In the genomic region with DNA sequence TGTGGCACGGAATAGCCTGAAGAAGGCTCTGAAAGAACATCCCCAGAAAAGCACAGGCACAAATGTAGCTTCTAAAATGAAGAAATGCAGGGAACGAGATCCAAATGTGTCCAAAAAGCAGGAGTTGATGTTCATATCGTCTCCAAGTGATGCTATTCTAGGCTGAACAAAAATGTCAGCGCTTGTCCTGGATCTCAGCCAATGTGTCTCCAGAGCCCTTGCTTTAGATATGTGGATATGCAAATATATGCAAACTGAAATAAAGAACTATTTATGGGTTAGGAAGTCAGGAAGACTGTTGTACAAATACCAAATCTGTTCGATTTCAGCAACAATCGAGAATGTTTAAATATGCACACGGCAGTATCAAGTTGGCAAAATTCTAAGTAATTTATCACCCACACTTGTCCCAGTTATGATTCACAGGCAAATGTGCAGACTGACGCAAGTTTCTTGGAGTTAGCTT, we compare ENCODE assay signal across 12 mouse cellular contexts.
DNase-seq lines count a peak whose midpoint lies in the region; ATAC-seq and TF ChIP-seq lines count a peak whose summit lies in the region.
"Had no signal": no experiment of that assay in that cellular context is flagged by ENCODE, and none has a peak within 500 bp of the region (broad histone marks: within the 10 kb centered on the region; RNA-seq: fewer than 3 reads in every experiment).

No protein-coding gene starts in this region.

- H3K27ac ChIP-seq in midbrain, postnatal 0 days (ENCODE audit: low read depth, low read length): no peak overlapping the region
- no peak overlapping the region for H3K27ac ChIP-seq in midbrain, embryonic 15.5 days
- H3K27ac ChIP-seq in left cerebral cortex, adult 2 months: peak overlapping the region; percentile 65
- H3K27ac ChIP-seq in thymus, adult 2 months (ENCODE audit: control insufficient read depth, insufficient read depth, low read length): no peak overlapping the region
- H3K27ac ChIP-seq: embryonic facial prominence, embryonic 13.5 days had no signal

- TF ChIP-seq CTCF in midbrain, postnatal 0 days (IDR thresholded peaks at IDR 0.05): no peak
- no peak for TF ChIP-seq CTCF in left cerebral cortex, adult 2 months (IDR thresholded peaks at IDR 0.05)
- TF ChIP-seq CTCF in thymus, adult 2 months (IDR thresholded peaks at IDR 0.05; ENCODE audit: borderline replicate concordance, control insufficient read depth, extremely low read depth, insufficient read depth, low read length, poor library complexity): no peak

- WGBS in midbrain, postnatal 0 days: 53% methylated on average over 8 of the region's 8 CpGs
- WGBS in midbrain, embryonic 15.5 days: 63% methylated on average over 8 of the region's 8 CpGs
- WGBS in thymus, adult 2 months: 91% methylated on average over 8 of the region's 8 CpGs

- no peaks in the 10 kb centered on the region for H3K9me3 ChIP-seq in midbrain, postnatal 0 days (ENCODE audit: low read length)
- no peaks in the 10 kb centered on the region for H3K9me3 ChIP-seq in midbrain, embryonic 15.5 days
- H3K9me3 ChIP-seq: embryonic facial prominence, embryonic 13.5 days had no signal

- H3K4me1 ChIP-seq in midbrain, postnatal 0 days (ENCODE audit: insufficient read depth, low read length): peaks cover 6% of the 10 kb centered on the region; the same call in 1 of the 2 replicates
- 0 out of 2 replicates have a peak, but pooled peaks cover 4% of the 10 kb centered on the region for H3K4me1 ChIP-seq in midbrain, embryonic 15.5 days
- no peaks in the 10 kb centered on the region for H3K4me1 ChIP-seq in thymus, adult 2 months (replicated peaks; ENCODE audit: control insufficient read depth, insufficient read depth, low read length)
- H3K4me1 ChIP-seq: embryonic facial prominence, embryonic 13.5 days had no signal

- H3K36me3 ChIP-seq in midbrain, postnatal 0 days (ENCODE audit: insufficient read depth, low read length): no peaks in the 10 kb centered on the region
- no peaks in the 10 kb centered on the region for H3K36me3 ChIP-seq in midbrain, embryonic 15.5 days (replicated peaks)
- no peaks in the 10 kb centered on the region for H3K36me3 ChIP-seq in thymus, adult 2 months (ENCODE audit: control insufficient read depth, insufficient read depth, low read length)
- H3K36me3 ChIP-seq: embryonic facial prominence, embryonic 13.5 days had no signal

- H3K4me2 ChIP-seq in midbrain, postnatal 0 days (ENCODE audit: low read depth, low read length, poor library complexity, severe bottlenecking): no peak overlapping the region
- no peak overlapping the region for H3K4me2 ChIP-seq in midbrain, embryonic 15.5 days
- H3K4me2 ChIP-seq: embryonic facial prominence, embryonic 13.5 days had no signal

- no peak overlapping the region for H3K4me3 ChIP-seq in midbrain, postnatal 0 days (ENCODE audit: low read depth, low read length)
- H3K4me3 ChIP-seq in midbrain, embryonic 15.5 days: no peak overlapping the region
- H3K4me3 ChIP-seq in left cerebral cortex, adult 2 months: no peak overlapping the region
- no peak overlapping the region for H3K4me3 ChIP-seq in thymus, adult 2 months (ENCODE audit: control insufficient read depth, insufficient read depth, low read length)
- H3K4me3 ChIP-seq: embryonic facial prominence, embryonic 13.5 days had no signal

- no peak for TF ChIP-seq POLR2A in thymus, adult 2 months (IDR thresholded peaks at IDR 0.05; ENCODE audit: control insufficient read depth, extremely low read depth, insufficient read depth, low read length, poor library complexity)

- intact Hi-C loops in heart, postnatal 36 days (cut with DNase I): no loop called here
- intact Hi-C loops in left cerebral cortex, adult 2 months (cut with DNase I): loop anchor here (2.0 kb wide), 2 partner anchors 39 to 51 kb away; no protein-coding TSS in a partner anchor

- no peak overlapping the region for H3K9ac ChIP-seq in midbrain, postnatal 0 days (replicated peaks; ENCODE audit: low read length, poor library complexity, severe bottlenecking)
- H3K9ac ChIP-seq in midbrain, embryonic 15.5 days: no peak overlapping the region
- H3K9ac ChIP-seq: embryonic facial prominence, embryonic 13.5 days; liver, postnatal 0 days had no signal

- ATAC-seq in midbrain, postnatal 0 days (ENCODE audit: low FRiP score): no peak
- no peak for ATAC-seq in midbrain, embryonic 15.5 days (replicated peaks)
- ATAC-seq: CD4-positive, CD25-positive, alpha-beta regulatory T cell, adult 4 months; liver, postnatal 0 days had no signal

- DNase-seq in heart, adult 18-20 months: peak; percentile 9 to 13
- no peak for DNase-seq in heart, postnatal 36 days
- peak; percentile 47 for DNase-seq in midbrain, postnatal 0 days (ENCODE audit: low spot score)
- DNase-seq in left cerebral cortex, adult 2 months (ENCODE audit: extremely low spot score in 1 of 2, low spot score in 2 of 2): peak; percentile 26 to 35
- no peak for DNase-seq in neural tube, embryonic 10.5 days (ENCODE audit: extremely low spot score, low spot score)
- DNase-seq in urinary bladder, postnatal 14 days (ENCODE audit: low spot score): no peak
- no peak for DNase-seq in thymus, adult 2 months
- DNase-seq: kidney, postnatal 25 days; liver, postnatal 0 days had no signal

- H3K27me3 ChIP-seq in midbrain, postnatal 0 days (ENCODE audit: insufficient read depth, low read length): no peaks in the 10 kb centered on the region
- H3K27me3 ChIP-seq in midbrain, embryonic 15.5 days (replicated peaks): no peaks in the 10 kb centered on the region
- no peaks in the 10 kb centered on the region for H3K27me3 ChIP-seq in thymus, adult 2 months (ENCODE audit: control insufficient read depth, insufficient read depth, low read length)

Comparison
In these comparisons a context has a peak if more than half of its experiments do, and no peak if none do; other contexts are left out.
1. DNase-seq: peak in heart, adult 18-20 months (2 of 2), midbrain, postnatal 0 days (single experiment) and left cerebral cortex, adult 2 months (2 of 2); none in heart, postnatal 36 days (0 of 2), neural tube, embryonic 10.5 days (single experiment), urinary bladder, postnatal 14 days (single experiment) and thymus, adult 2 months (single experiment).